Mouse (Mus musculus) 3134 (cell line): ENCODE measurements at regions not wholly inside any gene's neighbourhood (a gene's known extent, or its start where the extent isn't known, plus 50 kb on each side); places are given as distances from the start of the nearest gene placed in this dataset.

Source experiments
- DNase-seq: peaks from one replicate; pipeline ENCODE4 v3.0.0-alpha.2; 2011; ENCODE audit warnings: low spot score; ENCODE audit not compliant: insufficient read length; ENCODE audit errors: extremely low read depth

GRCm38 (mm10) chr2:131678484-131678883 is 116.4 kb upstream of the Adra1d start:
- DNase-seq: no peak

GRCm38 (mm10) chr2:131676736-131677135 is 114.7 kb upstream of the Adra1d start:
- DNase-seq: no peak

GRCm38 (mm10) chr2:131674872-131675271 is 112.8 kb upstream of the Adra1d start:
- no peak for DNase-seq

- no peak for DNase-seq
These were observed 111.3 kb upstream of the Adra1d start for GRCm38 (mm10) chr2:131673351-131673750.

GRCm38 (mm10) chr2:131672646-131673045 is 110.6 kb upstream of the Adra1d start:
- DNase-seq: no peak

- DNase-seq: no peak
These were observed 110.1 kb upstream of the Adra1d start for GRCm38 (mm10) chr2:131672223-131672622.

- no peak for DNase-seq
These were observed 108.8 kb upstream of the Adra1d start for GRCm38 (mm10) chr2:131670876-131671275.

- no peak for DNase-seq
These were observed 105.8 kb upstream of the Adra1d start for GRCm38 (mm10) chr2:131667874-131668273.

- no peak for DNase-seq
These were observed 104.8 kb upstream of the Adra1d start for GRCm38 (mm10) chr2:131666841-131667364.

- no peak for DNase-seq
These were observed 102.5 kb upstream of the Adra1d start for GRCm38 (mm10) chr2:131664575-131664974.

- DNase-seq: no peak
These were observed 101.2 kb upstream of the Adra1d start for GRCm38 (mm10) chr2:131663199-131663809.

- DNase-seq: no peak
These were observed 90.1 kb upstream of the Adra1d start for GRCm38 (mm10) chr2:131652197-131652596.

GRCm38 (mm10) chr2:131650611-131651153 is 88.6 kb upstream of the Adra1d start:
- DNase-seq: no peak

- no peak for DNase-seq
These were observed 82.2 kb upstream of the Adra1d start for GRCm38 (mm10) chr2:131644166-131644858.

- DNase-seq: no peak
These were observed 80.4 kb upstream of the Adra1d start for GRCm38 (mm10) chr2:131642456-131642855.

GRCm38 (mm10) chr2:131638996-131639605 is 77.0 kb upstream of the Adra1d start:
- DNase-seq: no peak

- DNase-seq: no peak
These were observed 73.7 kb upstream of the Adra1d start for GRCm38 (mm10) chr2:131635791-131636190.

GRCm38 (mm10) chr2:131617916-131618315 is 55.8 kb upstream of the Adra1d start:
- no peak for DNase-seq

- no peak for DNase-seq
These were observed 50.4 kb upstream of the Adra1d start for GRCm38 (mm10) chr2:131612486-131612885.
